Mouse (Mus musculus) testis, postnatal 10 days (tissue): ENCODE results near the gene Il2ra.

Experiments used
- DNase-seq: peaks from one replicate; pipeline ENCODE4 v3.0.0; 2021; ENCODE audit warnings: low spot score

The Il2ra gene

DNA sequence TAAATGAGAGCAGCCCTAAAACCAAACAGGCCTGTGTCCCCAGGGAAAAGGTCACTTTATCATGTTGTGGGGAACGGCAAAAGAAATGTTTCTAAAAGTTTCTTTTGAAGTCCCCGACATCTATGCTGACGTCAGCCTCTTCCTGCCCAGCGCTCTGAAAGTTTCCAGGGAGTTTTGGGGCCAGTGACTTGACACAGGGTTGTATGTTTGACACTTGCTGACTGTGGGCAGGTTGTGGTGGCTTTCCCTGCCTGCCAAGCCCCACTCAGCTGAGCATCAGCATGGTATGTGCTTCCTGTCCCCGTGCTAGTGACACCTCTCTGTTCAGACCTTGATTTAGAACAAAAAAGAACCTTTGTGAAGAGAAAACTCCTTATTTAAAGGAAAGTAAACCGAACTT lies 10.7 kb downstream of the Il2ra start:
- peak; percentile 44 for DNase-seq

DNA sequence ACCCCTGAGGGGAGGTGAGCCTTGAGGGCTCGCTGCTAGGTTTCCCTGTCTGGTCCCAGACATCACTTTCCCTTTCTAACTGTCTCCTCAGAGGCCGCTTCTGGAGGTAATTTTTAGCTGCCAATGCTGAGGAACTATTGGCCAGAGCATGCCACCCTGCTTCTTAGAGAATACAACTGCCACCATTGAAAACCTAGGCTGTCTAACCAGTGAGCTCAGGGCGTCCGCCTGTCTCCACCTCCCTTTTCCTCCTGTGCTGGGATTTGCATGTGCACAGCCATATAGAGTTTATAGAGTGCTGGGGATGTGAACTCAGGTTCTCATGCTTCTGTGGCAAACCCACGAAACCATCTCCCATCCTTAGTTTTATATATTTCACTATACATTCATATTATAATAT lies 11.2 kb downstream of the Il2ra start:
- DNase-seq = no peak

- no peak for DNase-seq
These were observed 12.7 kb downstream of the Il2ra start for GRCm38 (mm10) chr2:11654990-11655931.

- DNase-seq = no peak
These were observed 15.0 kb downstream of the Il2ra start for GRCm38 (mm10) chr2:11657581-11657980.

- DNase-seq = no peak
These were observed 16.7 kb downstream of the Il2ra start for GRCm38 (mm10) chr2:11659263-11659662.

DNA sequence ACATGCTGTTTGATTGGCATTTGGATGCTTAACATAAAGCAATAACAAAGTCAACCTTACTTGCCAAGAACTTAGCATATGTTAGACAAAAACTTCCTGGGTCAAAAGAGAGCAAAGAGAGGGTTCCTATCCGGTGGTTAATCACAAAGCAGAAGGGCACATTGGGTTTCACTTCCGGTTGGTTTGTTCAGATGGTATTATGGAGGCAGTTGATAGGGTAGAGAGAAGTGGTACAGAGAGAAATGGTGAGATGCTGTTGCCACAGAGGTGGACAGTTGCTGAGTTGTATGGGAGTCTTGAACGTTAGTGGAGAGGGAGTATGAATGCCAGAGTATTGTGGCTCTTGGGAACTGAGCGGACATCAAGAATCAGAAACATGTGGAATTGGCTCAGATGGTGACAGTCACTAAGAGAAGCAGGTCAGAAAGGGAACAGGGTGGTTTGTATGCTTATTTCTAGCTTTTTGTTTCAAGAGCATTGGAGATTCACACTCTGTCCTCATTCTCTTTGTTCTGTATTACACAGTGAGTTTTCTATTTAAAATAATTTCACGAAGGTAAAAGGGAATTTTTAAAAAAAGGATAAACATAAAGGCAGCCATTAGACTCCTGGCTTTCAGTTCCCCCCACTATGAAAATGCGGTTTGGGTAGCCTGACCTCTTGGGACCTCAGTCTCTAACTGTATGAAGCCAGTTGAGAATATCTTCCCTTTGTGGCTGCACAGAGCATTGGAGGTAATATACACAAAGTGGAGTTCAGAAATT lies 19.7 kb downstream of the Il2ra start:
- DNase-seq = no peak

DNA sequence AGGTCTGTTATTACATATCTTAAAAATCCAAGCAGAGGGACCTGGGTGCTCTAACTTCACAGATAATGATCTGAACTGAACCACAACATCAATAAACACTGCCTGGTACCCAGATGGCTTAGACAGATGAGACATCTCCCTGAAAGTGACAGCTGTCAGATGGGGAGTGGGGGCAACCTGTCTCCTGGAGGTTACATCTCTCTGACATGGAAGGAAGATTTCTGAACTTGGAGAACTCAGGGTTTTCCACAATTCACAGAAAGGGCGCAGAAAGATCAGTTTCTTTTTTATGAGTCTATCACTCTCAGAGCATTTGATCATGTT lies 20.3 kb downstream of the Il2ra start:
- DNase-seq = no peak

DNA sequence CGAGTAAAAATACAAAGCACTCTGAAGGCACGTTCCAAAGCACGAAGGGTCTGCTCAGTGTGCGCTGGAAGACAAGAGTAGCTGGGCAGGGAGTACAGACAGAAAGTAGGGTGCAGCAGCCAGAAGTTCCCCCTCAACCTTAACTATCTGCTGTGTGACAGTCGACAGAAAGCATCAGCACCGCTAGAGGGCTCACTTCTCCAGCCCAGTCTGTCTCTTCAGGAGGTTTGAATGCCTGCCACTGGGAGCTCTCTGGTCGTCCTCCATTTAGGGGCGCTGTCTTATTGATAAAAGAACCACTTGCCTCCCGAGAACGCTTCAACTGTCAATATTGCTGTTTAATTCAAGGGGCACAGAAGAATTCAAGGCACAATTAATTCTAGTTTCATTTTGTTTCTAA lies 21.4 kb downstream of the Il2ra start:
- peak; percentile 88 for DNase-seq

GRCm38 (mm10) chr2:11664367-11664766 lies 21.8 kb downstream of the Il2ra start:
- peak; percentile 80 for DNase-seq

DNA sequence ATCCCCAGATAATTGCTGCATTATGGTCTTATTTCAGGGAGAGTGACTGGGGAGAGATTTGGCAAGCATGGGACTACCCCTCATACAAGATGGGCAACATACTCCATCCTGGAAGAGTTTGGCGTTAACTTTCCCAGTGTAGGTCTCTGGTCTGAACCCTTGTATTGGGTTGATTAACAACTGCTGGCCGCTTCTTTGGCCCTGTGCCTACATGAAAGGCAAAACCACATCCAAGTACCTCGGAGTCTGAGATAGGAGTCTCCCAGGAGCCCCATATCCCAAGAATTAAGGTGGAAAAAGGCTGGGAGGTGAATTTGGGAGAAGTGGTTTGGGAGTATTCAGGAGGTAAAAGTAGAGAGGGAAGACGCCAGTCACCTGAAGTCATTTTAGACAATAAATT lies 22.2 kb downstream of the Il2ra start:
- DNase-seq = no peak

- no peak for DNase-seq
These were observed 22.7 kb downstream of the Il2ra start for GRCm38 (mm10) chr2:11665326-11665725.

DNA sequence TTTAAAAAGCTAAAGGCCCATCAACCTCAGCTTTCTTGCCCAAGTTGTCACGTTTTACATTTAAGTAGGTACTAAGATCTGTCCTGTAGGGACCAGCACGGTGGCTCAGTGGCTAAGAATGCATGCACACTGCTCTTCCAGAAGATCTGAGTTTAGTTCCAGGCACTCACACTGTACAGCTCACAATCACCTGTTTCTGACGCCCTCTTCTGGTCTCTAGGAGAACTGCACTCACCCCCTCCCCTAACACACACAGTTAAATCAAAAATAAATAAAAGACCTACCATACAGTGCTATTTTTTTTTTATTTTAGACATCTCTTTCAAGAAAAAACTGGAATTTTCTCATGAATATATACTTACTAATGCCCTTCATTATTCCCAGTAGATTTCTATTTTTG lies 29.5 kb downstream of the Il2ra start:
- peak; percentile 46 for DNase-seq

DNA sequence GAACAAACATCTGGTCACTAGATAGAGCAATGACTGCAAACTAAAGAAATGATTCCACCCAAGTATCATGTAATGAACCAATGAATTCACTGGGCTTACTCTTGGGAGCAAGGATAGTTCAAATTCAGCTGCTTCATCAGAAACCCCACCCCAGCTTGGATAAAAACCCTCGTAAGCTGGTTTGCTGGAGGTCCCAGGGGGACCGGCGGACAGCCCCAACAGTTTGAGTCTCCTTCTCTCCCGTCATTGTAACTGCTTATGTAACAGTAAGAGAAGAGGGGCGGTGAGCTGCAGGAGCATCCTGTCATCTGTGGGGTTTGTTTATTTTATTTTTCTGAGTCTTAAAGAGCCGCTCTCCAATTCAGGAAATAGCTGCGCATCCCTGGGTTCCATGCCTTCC lies 37.0 kb downstream of the Il2ra start:
- DNase-seq = peak; percentile 31

GRCm38 (mm10) chr2:11682712-11683111 lies 40.1 kb downstream of the Il2ra start:
- DNase-seq = peak; percentile 25

DNA sequence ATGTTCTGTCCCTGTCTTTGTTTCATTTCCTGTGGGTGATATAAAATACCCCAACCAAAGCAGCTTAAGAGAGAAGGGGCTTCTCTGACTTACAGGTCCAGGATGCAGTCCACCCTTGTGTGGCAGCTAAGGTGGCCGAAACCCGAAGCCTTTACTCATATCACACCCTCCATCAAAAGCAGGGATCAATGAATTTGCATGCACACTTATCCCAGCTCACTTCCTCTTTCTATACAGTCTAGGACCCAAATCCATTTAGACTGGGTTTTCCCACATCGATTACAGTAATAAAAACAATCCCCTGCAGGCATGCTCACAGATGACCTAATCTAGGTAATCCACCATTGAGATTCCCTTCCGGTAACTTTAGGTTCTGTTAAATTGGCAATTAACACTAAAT lies 43.9 kb downstream of the Il2ra start:
- DNase-seq = peak; percentile 16

DNA sequence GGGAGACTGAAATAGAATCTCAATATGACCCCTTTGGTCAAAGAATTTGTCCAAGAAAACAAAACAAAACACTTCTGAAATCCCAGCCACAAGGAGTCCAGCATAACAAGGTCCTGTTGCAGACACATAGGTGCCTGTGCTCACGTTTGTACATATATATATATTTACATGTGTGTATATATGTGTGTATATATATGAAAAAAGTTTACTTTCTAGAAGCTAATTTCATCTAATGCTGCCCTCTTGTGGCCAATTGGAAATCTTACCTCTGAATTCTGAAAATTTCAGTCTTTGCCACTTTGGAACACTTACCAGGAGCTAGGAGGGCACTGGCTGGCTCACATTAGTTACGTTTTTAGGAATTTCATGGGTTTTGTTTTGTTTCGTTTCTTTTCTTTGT lies 44.8 kb downstream of the Il2ra start:
- peak; percentile 31 for DNase-seq

DNA sequence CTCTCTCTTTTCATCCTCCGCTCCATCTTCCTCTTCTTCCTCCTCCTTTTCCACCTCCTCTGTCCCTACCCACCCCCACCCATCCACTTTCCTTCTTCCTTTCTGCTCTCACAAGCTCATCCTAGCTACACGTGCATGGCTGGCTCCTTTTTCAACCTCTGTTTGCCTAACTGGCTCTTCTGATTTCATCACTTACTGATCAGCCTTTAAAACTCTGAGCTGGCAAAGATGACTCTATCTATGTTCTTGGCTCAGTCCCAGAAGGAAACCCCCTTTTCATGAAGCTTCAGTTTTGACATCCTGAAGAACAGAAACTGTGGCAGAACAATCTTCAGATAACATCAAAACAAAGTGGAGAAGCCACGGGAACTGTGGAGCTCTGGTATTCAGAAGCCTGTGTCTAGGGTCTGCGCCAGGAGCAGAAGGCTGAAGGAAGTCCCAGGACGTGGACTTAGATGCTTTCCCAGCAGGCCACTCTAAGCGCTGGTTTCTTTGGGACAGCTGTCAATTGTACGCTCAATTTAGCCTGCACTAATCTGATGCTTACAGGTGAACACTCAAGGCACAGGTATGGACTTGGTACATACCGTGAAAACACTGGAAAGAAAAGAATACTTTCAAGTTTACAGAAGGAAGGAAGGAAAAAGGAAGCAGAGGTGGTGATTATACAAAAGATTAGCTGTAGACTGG lies 47.7 kb downstream of the Il2ra start:
- DNase-seq = peak; percentile 16

DNA sequence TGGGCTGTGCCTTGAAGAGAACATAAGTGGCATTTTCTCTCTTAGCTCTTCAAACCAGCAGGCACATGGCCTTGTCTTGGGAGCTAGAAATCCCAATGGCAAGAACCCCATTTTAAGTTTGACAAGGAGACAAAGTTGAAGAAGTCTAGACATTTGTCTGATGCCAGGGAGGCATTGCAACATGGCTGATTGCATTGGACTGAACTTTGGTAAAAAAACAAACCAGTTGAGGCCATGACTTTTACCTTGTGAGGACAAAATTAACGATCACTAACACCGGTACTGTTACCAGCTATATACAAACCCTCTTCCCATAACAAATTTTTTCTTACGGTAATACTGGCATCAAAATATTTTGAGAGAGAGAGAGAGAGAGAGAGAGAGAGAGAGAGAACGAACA lies 50.7 kb downstream of the Il2ra start:
- no peak for DNase-seq

- DNase-seq = no peak
These were observed 51.5 kb downstream of the Il2ra start for GRCm38 (mm10) chr2:11694104-11694503.

DNA sequence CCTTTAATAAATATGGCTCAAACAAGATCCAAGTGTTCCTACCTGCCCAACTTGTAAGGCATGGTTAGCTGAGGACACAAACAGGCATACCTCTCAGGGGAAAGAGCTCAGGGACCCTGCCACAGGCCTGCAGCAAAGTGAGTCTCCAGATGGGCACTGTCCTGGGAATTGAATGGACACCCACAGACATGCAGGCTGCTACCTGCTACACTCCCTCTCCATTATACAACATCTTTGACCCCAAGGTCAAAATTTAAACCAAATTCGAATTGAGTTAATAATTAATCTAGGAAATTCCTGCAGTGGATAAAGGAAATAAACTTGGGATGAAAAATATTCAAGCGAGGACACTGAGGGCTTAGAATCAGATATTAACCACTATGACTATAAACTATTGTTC lies 53.3 kb downstream of the Il2ra start:
- no peak for DNase-seq

DNA sequence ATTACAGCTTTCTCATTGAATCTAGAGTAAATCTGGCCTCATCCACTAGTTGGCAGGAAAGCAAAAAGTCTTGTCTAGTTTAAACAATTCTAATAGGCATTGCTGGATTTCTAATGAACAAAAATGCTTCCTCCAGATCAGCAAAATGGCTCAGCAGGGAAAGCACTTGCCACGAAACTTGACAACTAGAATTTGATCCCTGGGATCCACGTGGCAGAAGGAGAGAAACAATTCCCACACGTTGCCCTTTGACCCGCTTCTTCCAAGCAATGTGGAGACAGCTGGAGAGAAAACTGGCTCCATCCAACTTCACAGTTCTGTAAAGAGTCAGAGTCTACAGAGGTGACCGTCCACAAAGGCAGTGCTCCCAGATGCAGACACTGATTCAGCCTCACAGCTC lies 56.4 kb downstream of the Il2ra start:
- no peak for DNase-seq

DNA sequence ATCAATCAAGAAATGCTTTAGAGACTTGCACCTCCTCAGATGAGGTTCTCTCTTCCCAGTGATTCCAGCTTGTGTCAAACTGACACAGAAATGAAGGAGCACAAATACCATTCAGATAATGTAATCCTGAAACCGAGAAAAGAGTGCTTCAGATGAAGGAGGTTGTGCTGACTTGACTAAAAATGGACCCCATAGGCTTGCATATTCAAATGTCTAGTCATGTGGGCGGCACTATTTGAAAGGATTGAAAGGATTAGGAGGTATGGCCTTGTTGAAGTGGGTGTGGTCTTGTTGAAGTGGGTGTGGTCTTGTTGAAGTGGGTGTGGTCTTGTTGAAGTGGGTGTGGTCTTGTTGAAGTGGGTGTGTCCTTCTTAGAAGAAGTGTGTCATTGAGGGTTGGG lies 57.3 kb downstream of the Il2ra start:
- no peak for DNase-seq
